Mouse (Mus musculus) gastrocnemius, postnatal 4 days (tissue): Measurements from ENCODE around the gene Gm20219. TPM values are rescaled to one million over a fixed set of nuclear protein-coding genes. Genes with fewer than 3 reads are reported as not detected.

Experiments
- DNase-seq, 2 experiments: peaks; one replicate each; pipeline ENCODE4 v3.0.0; 2021 to 2022; ENCODE audit warnings: low spot score in 2 of 2, mixed read lengths in 2 of 2
- total RNA-seq, 2 experiments: library from RNA; stranded (reverse); gene quantifications; 2 replicates each; pipeline ENCODE4 v1.2.3; 2021

Gene Gm20219
- total RNA-seq, 2 experiments from 2014 or later = 0.83 to 1.4 TPM

DNA sequence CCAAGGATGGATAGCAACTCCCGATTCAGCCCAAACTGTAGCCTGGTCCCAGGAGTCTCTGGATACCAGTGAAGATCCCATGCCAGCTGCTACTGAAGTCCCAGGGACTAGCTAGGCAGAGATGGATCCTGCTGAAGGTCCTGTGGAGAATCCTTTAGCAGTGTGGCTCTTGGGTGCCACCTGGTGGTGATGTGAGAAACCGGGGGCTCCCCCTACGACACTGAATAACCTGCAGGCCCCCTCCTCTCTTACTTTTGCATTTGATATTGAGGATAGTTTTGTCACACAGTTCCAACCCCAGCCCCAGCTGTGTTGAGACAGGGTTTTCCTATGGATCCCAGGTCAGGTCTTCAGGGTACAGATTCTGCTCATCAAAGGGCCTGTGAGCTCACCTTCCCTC lies 4.3 kb upstream of the Gm20219 start:
- DNase-seq = peak in 1 of 2 experiments; percentile 60

DNA sequence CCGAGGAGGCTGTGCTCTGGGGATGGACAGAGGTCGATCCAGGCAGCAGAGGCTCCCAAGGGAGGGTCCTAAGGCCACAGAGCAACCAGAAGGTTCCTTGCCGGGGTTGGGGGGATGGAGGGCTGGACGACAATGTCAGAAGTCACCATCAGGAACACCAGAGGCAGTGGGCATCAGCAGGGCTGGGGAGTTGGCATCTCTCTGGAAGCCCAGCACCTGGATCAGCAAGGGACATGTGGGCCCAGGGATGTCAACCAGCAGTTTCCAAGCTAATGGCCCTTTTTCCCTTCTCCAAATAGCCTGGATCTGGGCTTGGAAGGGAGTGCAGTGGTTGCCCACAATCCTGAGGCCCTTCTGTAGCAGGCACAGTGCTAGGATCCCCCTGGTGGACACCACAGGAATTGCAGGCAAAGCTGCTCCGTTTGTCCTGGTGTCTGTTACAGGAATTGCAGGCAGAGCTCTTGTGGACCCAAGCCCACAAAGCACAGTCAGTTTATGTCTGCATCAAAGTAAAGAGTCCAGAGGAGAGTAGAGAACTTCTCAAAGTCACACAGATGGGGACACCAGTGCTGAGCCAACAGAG lies 1.3 kb downstream of the Gm20219 start:
- peak in 1 of 2 experiments; percentile 51 for DNase-seq

DNA sequence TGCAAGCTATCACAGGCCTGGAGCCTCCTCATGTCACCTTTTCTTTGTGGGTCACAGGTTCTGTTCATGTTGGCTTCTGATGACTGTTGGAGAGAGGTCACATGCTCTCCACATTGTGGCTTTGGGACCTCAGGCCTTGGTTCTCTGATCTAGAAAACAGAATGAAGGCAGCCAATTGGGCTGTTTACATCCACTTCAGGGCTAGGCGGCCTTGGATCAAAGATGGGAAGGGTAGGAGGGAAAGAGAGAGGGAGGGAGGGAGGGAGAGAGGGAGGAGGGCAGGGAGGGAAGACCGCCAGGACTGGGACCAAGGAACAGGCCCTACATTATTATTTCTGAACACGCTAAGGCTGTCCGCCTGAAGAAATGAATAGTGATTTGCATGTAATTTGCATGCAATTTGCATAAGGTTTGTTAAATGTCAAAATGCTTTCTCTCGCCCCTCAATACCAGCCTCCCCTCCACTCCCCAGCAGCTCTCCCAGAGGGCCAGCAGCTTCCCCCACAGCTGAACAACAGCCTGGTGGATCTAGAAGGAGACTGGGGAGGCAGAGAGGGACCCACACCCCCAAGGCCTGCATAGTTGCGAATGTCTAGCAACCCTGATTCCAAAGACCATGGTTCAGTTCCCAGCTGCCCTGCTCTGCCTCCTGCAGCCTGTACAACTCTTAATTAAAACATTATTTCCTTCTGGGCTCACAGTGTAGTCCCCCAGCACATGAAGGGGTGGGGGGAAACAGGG lies 2.2 kb downstream of the Gm20219 start:
- DNase-seq = no peak

DNA sequence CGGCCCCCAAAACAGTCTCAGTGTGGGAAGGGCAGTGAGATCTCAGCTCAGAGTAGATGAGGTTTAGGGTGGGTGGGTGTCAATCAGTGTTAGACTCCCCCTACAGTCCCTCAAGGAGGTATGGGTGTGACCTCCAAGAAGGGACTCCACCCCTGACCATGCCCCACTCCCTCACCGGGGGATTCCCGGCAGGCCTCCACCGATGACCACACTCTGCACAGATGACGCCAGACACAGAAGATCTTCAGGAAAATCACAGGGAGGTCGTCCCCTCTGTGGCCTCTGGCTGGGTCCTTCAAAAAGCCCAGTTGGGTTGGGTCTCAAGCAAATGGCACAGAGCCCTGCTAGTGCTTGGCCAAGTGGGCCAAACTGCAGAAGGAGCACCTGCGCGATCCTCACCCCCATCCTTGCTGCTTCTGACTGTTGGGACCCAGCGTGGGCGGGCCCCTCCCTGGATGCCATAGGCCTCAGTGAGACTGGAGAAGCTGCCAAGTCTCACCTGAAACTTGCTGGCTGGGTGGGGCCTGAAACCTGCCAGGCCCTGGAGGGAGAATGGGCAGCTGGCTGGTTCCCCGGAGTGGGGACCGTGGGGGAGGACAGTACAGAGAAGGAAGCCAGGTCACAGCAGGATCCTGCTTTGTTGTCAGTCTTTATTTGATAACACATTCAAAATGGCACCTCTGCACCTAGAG lies 3.3 kb downstream of the Gm20219 start:
- peak in 1 of 2 experiments; percentile 14 for DNase-seq

DNA sequence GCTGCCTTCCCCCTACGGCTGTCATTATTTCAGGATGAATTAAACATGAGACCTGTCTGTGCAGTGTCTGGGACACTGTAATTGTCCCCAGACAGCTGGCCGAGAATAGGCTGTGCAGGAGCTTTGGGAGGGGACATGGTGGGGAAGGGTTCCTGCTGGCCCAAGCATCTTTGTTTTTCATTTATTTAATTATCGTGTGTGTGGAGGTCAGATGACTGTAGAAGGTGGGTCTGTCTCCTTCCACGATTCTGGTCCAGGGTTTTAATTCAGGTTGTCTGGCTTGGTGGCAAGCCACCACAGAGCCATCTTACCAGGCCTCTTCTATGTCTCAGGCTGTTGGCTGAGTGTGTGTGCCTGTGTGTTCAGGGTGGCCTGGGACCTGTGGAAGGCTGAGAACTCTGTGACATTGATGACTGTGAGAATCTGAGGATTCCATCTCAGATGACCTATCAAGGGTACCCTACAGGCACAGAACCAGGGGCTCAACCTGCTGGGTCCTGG lies 5.5 kb downstream of the Gm20219 start:
- no peak for DNase-seq

DNA sequence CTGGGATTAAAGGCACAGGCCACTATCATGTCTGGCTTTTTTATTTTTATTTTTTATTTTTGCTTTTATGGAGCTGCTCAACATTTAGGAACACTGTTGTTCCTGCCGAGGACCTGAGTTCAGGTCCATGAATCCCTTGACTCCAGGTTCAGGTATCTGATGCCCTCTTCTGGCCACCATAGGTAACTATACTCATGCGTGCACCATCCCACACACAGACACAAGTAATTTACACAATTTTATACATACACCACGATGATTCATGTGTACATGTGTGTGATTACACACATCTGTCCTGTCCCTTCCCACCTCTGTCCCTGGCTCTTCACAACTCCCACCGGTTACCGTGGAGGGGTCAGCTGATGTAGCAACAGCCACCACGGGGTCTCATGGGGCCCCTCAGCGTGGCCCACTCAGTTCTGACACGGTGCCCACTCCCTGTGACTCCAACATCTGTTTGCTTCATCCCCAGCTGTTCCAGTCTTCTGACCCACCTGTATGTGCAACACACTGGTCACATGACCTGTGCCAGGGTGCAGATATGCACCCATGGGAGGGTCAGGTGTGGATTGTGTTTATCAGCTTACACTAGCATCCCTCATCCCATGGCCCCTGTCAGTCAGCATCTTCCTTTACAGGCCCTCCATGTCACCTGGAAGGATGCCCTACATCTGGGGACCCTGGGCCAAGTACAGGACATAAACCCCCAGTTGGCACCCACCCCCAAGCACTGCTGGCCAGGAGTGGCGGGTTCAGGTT lies 6.2 kb downstream of the Gm20219 start:
- no peak for DNase-seq

DNA sequence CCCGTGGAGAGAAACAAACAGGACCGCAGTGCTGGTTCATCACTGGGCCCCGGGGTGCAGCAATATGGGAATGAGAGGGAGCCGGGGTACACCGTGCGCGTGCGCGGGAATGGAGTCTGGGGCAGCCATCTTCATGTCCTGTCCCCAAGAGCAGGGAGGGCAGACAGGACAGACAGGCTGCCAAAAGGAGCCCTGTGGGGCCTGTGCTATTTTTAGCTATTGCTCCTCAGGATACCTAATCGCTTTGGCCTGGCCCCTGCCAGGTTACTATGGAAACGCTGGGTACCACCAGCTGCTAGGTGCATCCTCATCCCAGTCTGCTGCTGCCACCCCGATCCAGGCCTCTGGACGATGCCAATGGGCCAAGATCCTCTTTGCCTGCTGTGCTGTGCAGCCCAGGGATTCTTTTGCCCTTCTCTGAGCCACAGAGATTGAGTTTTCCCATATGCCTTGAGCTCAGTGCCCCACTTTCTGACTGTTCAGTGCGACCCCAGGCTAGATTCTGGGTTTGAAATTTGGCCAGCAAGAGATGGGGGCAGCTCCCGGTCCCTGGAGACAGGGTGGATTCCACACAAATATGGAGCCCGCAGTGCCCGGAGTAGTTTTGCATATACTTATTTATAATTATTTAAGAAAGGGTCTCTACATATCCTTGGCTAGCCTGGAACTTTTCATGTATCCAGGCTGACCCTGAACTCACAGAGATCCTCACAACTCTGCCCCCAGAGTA lies 6.9 kb downstream of the Gm20219 start:
- DNase-seq = no peak

DNA sequence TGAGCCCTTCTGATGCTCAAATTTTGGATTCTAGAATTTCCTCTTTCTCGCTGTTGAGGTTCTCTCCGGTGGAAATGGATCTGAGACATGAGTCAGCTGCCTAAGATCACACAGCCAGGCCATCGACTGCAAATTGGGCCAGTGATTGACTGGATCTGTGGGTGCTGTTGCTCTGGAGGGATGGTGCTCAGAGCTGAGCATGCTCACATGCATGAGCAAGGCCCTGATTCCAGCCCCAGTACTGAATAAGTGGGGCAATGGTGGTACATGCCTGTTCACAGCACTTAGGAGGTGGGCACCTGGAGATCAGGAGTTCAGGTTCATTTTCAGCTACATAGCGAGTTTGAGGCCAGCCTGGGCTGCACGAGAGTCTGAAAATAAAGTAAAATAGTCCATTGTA lies 7.6 kb downstream of the Gm20219 start:
- DNase-seq = no peak

DNA sequence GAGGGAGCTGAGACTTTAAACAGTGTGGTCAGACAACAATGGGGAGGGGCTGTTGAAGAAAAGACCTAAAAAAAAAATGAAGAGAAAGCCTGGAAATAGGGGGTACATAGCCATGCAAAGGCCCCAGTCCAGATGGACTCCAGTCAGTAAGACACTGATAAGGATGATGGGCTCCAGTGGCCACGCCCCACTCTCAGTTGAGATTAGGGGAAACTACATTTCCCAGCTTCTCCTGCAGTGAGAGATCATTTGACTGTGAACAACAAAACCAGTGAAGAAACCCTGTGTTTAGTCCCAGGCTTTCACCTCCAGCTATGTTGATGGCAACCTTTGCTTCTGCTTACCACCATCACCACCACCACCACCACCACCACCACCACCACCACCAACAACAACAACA lies 8.2 kb downstream of the Gm20219 start:
- DNase-seq = no peak

DNA sequence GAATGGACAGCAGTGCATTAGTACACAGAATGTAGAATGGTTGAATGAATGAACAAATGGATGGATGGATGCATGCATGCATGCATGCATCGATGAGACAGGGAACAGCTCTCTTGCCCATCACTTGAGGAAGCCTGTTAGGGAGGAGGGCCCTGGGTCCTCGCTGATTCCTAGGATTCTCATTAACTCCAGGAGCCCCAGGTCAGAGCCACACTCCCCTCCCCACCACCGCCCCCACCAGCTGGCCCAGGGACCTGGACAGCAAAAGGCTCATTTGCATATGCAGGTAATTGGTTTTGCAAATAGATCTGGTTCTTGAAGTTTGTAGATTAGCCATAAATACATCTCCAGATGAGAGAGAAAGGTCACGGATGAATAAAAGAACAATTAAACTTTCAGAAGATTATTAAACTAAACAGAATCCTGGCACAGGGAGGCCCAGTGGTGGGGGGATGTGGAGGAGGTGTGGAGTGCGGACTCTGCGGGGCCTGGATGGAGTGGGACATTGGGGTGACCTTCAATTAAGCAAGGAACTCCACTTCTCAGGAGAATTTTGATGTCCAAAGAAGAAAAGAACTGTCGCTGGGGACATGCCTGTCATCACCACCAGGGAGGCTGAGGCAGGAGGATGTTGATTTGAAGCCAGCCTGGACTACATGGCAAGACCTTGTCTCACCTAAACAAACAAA lies 9.3 kb downstream of the Gm20219 start:
- no peak for DNase-seq

DNA sequence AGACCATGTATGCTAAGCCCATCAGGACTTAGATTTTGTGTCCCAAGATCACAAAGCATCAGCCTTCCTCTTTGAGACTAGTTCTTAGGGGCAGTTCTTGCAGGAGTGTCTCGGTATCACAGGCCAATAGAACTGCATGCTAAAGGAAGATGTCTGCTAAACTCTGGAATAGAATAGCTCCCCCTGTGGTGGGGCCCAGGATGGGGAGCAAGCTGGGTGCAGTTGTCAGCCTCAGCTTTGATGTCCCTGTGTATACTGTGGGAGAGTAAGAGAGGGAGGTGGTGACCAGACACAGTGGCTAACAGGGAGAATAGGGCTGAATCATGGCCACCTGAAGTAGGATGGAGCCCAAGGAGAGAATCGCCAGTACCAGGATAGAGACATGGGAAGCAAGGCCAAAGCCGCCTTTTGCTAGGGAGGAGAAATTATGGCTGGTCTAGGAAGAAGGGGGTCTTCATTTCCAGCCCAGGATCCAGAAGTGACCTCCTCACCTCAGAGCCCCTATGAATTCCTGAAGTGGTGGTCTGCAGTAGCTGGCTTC lies 10.4 kb downstream of the Gm20219 start:
- no peak for DNase-seq

DNA sequence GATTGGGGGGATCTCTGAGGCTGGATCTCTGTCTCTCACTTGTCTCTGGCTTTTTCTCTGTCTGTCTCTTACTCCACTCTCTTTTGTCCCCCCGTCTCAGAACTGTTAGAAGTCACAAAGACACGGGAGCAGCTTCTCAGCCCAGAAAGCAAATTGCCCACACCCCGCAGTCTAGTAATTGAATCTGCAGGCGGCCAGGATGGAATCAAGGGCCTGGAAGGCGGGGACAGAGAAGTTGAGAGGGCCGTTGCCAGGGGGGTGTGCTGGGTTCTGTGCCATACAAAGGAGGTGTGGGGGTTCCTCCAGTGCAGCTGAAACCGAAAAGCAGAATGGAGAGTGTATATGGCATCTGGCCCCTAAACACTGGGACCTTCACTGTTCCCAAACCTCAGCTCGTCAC lies 11.5 kb downstream of the Gm20219 start:
- no peak for DNase-seq

DNA sequence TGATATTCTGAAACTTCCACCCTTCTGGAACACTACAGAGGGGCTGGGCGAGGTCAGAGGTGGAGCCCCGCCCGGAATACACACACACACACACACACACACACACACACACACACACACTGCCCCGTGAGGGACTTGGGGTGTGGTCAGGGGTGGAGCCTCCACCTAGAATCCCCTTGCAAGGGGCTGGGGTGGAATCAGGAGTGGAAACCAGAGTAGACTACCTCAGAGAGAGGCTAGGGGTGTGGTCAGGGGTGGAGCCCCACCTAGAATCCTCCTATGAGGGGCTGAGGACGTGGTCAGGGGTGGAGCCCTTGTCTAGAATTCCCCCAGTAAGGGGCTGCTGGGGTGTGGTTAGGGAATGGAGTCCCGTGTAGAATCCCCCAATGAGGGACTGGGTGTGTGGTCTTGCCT lies 13.6 kb downstream of the Gm20219 start:
- no peak for DNase-seq

DNA sequence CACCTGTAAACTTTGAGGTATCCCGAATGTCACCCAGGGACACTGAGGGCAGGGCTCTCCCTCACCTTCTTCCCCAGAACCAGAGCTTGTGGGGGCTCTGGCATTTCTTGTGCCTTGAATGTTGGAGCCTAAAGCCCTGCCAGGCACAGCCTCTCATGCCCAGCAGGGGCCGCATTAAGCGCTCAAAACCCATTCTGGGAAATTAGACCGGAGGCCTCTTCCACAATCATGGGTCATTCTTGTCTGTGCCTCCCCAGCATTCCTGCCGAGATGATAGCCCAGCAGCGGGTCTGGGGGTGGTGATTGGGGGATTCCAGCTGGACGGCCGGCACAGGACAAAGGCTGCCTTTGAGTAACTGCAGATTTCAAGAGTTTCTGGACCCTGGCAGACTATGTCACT lies 16.3 kb downstream of the Gm20219 start:
- no peak for DNase-seq

DNA sequence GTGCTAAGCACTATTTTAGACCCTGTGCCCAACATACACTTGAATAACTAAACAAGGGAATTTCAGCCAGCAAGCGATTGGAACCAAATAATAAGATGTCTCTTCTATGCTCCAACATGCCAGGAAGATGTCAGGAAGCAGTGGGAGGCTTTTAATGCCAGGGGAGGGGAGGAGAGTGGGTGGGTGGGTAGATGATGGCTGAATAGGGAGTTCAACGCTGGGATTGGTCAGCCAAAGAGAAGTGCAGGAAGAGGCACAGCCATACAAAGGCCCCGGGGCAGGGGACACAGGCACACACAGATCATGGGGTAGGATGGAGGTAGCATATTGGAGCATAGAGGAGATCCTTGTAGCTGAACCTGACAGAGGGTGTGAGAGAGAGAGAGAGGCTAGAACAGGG lies 17.3 kb downstream of the Gm20219 start:
- DNase-seq = no peak

DNA sequence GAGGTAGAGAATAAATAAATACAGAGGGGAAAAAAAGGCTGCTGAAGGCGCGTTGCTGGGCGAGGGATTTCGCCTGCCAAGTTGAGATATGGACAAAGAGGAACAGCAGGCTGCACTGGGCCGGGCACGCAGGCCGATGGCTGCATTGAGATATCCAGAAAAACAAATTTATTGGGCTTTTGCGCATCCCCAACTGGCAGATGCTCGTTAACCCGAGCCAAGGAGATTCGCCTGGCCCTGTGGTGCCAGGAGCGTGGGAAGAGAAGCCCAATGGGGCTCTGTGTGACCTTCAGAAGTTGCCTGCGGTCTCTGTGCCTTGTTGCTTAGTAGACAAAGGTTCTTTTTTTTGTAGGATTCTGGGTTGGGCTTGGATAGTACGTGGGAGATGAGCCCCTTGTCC lies 18.0 kb downstream of the Gm20219 start:
- no peak for DNase-seq

DNA sequence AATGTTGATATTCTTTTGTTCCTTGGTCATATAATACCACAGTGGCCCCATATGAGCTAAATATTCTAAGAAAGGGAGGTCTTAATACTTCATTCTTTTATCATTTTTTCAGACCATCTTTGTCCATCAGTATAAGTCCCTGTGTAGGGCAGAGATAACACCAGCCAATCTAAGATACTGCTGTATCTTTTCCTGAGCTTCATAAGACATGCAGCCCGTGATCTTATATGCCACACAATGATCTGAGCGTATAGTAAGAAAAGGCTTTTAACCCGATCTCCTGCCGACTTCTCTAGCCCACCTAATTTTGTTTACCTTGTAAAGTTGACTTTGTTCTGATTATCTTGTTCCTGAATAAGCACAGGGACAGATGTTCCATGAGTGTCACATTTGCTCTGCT lies 29.2 kb downstream of the Gm20219 start:
- DNase-seq = no peak

DNA sequence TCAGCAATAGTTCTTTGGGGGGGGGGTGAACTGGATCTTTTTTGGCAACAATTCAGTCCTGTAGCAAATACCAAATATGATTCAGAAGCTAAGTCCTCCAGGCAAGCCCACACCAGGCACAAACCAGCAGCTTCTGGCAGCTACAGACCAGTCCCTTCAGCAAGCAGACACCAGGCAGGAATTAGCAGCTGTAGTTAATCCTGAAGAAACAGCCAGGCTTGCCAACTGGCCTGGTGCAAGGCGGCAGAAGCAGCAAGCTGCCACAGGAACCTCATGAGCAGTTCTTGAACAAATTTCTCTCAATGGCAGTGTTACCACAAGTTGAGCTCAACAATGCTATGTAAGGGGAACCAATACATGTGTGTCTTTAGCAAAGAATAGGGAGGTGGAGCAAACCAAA lies 31.4 kb downstream of the Gm20219 start:
- DNase-seq = no peak

DNA sequence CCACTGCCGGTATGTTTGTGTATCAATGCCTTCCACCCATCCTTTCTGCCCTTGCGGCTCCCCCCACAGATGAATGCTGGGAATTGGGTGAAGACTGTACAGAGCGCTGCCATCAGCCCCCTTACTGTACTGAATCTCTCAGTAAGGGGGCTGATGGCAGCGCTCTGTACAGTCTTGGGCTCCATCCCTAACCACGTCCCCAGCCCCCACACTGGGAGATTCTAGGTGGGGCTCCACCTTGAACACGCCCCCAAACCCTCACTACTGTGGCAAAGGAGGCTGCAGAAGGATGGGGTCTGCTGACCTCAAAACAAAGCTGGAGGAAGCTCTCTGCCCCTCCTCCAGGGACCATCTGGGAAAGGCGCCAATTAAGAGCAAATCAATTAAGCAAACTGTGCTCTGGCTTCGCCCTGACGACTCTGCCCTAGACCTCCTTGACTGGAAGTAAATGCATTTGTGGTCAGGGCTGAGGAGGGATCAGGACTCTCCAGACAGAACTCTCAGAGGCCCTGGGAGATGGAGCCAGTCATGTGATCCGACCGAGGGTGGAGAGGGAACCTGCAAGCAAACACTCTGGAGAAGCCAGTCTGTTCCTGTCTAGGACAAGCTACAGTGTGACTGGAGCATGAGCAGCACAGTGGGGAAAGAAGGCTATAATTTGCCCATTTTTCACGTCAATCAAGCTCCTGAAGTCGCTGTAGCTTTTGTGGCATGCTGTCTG lies 38.3 kb downstream of the Gm20219 start:
- DNase-seq = no peak
